Mouse (Mus musculus) limb, embryonic 10.5 days (tissue): ENCODE results near the gene Prkn. TPM values are rescaled to one million over a fixed set of nuclear protein-coding genes. Genes with fewer than 3 reads are reported as not detected.
A peak's percentile ranks its signal among the peaks of the same experiment; 100 is the strongest.

ENCODE experiments used
- DNase-seq: peaks from one replicate; pipeline ENCODE4 v3.0.0-alpha.2; 2017; ENCODE audit warnings: low spot score
- H3K27ac ChIP-seq: fragments of 300-500 bp; sonication (generic); 2 replicates; pipeline ENCODE4 v1.5.1; 2016; ENCODE audit warnings: mild to moderate bottlenecking
- H3K27me3 ChIP-seq: fragments of 300-500 bp; sonication (generic); 2 replicates; pipeline ENCODE4 v1.6.1; 2016; ENCODE audit warnings: low read depth, mild to moderate bottlenecking; ENCODE audit not compliant: poor library complexity, severe bottlenecking
- H3K36me3 ChIP-seq: fragments of 300-500 bp; sonication (generic); 2 replicates; pipeline ENCODE4 v1.6.1; 2016; ENCODE audit warnings: mild to moderate bottlenecking, moderate library complexity
- H3K4me1 ChIP-seq: fragments of 300-500 bp; sonication (generic); 2 replicates; pipeline ENCODE4 v1.6.1; 2016
- H3K4me3 ChIP-seq: fragments of 300-500 bp; sonication (generic); 2 replicates; pipeline ENCODE4 v1.5.1; 2016; ENCODE audit warnings: mild to moderate bottlenecking, moderate library complexity
- H3K9me3 ChIP-seq: fragments of 300-500 bp; sonication (generic); replicated peaks from 2 replicates; pipeline ENCODE4 v1.6.1; 2016; ENCODE audit warnings: mild to moderate bottlenecking
- WGBS: fragments of 180-500 bp; shearing (Covaris S2); methylation state at CpG from one replicate; pipeline ENCODE4 v1.1.7; 2016; 5-methylcytosine and 5-hydroxymethylcytosine counted together
- polyA plus RNA-seq: library from polyadenylated mRNA; unstranded; fragments of >200 nt; fragmentation: Nextera tagmentation; extraction: Ambion mirVana; gene quantifications from 2 replicates; pipeline ENCODE4 v1.2.1, GENCODE M21; 2016

Gene Prkn
- 0.49 and 0.85 TPM in 2 replicates for polyA plus RNA-seq

- H3K27me3 ChIP-seq = no peaks in the 10 kb centered on the region
- peak within 1 kb of the TSS; percentile 79 for H3K4me3 ChIP-seq
- DNase-seq = peak; percentile 98
- no peaks in the 10 kb centered on the region for H3K36me3 ChIP-seq
- peaks cover 6% of the 10 kb centered on the region for H3K4me1 ChIP-seq
- H3K27ac ChIP-seq = peak within 1 kb of the TSS; percentile 83
- 1% methylated on average over 58 of the region's 58 CpGs for WGBS
- H3K9me3 ChIP-seq = no peaks in the 10 kb centered on the region
Observed at GRCm38 (mm10) chr17:10840148-10840707, at the start of gene Prkn, which contains the start of gene Pacrg. Prkn (plus strand) TSS chr17:10840384. Pacrg (minus strand) TSS chr17:10840311.

GRCm38 (mm10) chr17:10791661-10792060 is 48.5 kb upstream of the Prkn start:
- DNase-seq = no peak
- WGBS = 78% methylated on average over 3 of the region's 3 CpGs
- no peaks in the 10 kb centered on the region for H3K36me3 ChIP-seq
- H3K4me3 ChIP-seq = no peak overlapping the region
- no peaks in the 10 kb centered on the region for H3K9me3 ChIP-seq
- H3K27me3 ChIP-seq = no peaks in the 10 kb centered on the region
- H3K4me1 ChIP-seq = 0 out of 2 replicates have a peak, but pooled peaks cover 2% of the 10 kb centered on the region
- H3K27ac ChIP-seq = no peak overlapping the region

GRCm38 (mm10) chr17:10806692-10807091 is 33.5 kb upstream of the Prkn start:
- no peak overlapping the region for H3K4me3 ChIP-seq
- 88% methylated on average over 4 of the region's 4 CpGs for WGBS
- no peak overlapping the region for H3K27ac ChIP-seq
- no peaks in the 10 kb centered on the region for H3K4me1 ChIP-seq
- H3K36me3 ChIP-seq = no peaks in the 10 kb centered on the region
- DNase-seq = no peak
- no peaks in the 10 kb centered on the region for H3K27me3 ChIP-seq
- H3K9me3 ChIP-seq = no peaks in the 10 kb centered on the region

GRCm38 (mm10) chr17:10807261-10807998 is 32.8 kb upstream of the Prkn start:
- no peak overlapping the region for H3K4me3 ChIP-seq
- no peaks in the 10 kb centered on the region for H3K9me3 ChIP-seq
- H3K27me3 ChIP-seq = no peaks in the 10 kb centered on the region
- WGBS = 88% methylated on average over 13 of the region's 13 CpGs
- H3K36me3 ChIP-seq = no peaks in the 10 kb centered on the region
- H3K4me1 ChIP-seq = no peaks in the 10 kb centered on the region
- DNase-seq = no peak
- no peak overlapping the region for H3K27ac ChIP-seq

- WGBS = 87% methylated on average over 2 of the region's 2 CpGs
- Histone ChIP-seq H3K9me3 (no peaks in the 10 kb centered on the region), H3K36me3 (no peaks in the 10 kb centered on the region), H3K27ac (no peak overlapping the region), H3K27me3 (no peaks in the 10 kb centered on the region), H3K4me1 (no peaks in the 10 kb centered on the region), H3K4me3 (no peak overlapping the region)
- DNase-seq = no peak
Observed at GRCm38 (mm10) chr17:10808571-10808970, 31.6 kb upstream of the Prkn start.

GRCm38 (mm10) chr17:10818971-10819370 is 21.2 kb upstream of the Prkn start:
- H3K9me3 ChIP-seq = no peaks in the 10 kb centered on the region
- H3K27me3 ChIP-seq = no peaks in the 10 kb centered on the region
- H3K4me1 ChIP-seq = no peaks in the 10 kb centered on the region
- H3K36me3 ChIP-seq = no peaks in the 10 kb centered on the region
- no peak for DNase-seq
- WGBS = 88% methylated on average over 4 of the region's 4 CpGs
- no peak overlapping the region for H3K4me3 ChIP-seq
- no peak overlapping the region for H3K27ac ChIP-seq

GRCm38 (mm10) chr17:10840731-10841201 is 582 bp downstream of the Prkn start:
- no peaks in the 10 kb centered on the region for H3K27me3 ChIP-seq
- WGBS = 2% methylated on average over 20 of the region's 20 CpGs
- H3K4me1 ChIP-seq = peaks cover 6% of the 10 kb centered on the region
- H3K4me3 ChIP-seq = peak overlapping the region; percentile 79
- peak overlapping the region; percentile 83 for H3K27ac ChIP-seq
- DNase-seq = peak; percentile 49
- H3K9me3 ChIP-seq = no peaks in the 10 kb centered on the region
- H3K36me3 ChIP-seq = no peaks in the 10 kb centered on the region

- Histone ChIP-seq H3K36me3 (no peaks in the 10 kb centered on the region), H3K27me3 (no peaks in the 10 kb centered on the region), H3K4me1 (no peaks in the 10 kb centered on the region), H3K9me3 (no peaks in the 10 kb centered on the region), H3K27ac (no peak overlapping the region), H3K4me3 (no peak overlapping the region)
- 94% methylated on average over 3 of the region's 3 CpGs for WGBS
- DNase-seq = no peak
Observed at GRCm38 (mm10) chr17:10854207-10854606, 14.0 kb downstream of the Prkn start.

GRCm38 (mm10) chr17:10874208-10875187 is 34.3 kb downstream of the Prkn start:
- Histone ChIP-seq H3K4me1 (no peaks in the 10 kb centered on the region), H3K27ac (no peak overlapping the region), H3K9me3 (no peaks in the 10 kb centered on the region), H3K4me3 (no peak overlapping the region), H3K27me3 (no peaks in the 10 kb centered on the region), H3K36me3 (no peaks in the 10 kb centered on the region)
- no peak for DNase-seq
- WGBS = 91% methylated on average over 7 of the region's 7 CpGs

GRCm38 (mm10) chr17:10878986-10879385 is 38.8 kb downstream of the Prkn start:
- Histone ChIP-seq H3K27ac (no peak overlapping the region), H3K4me3 (no peak overlapping the region), H3K27me3 (no peaks in the 10 kb centered on the region), H3K36me3 (no peaks in the 10 kb centered on the region), H3K4me1 (no peaks in the 10 kb centered on the region), H3K9me3 (no peaks in the 10 kb centered on the region)
- DNase-seq = no peak
- 89% methylated on average over 5 of the region's 5 CpGs for WGBS

- no peaks in the 10 kb centered on the region for H3K4me1 ChIP-seq
- no peak overlapping the region for H3K4me3 ChIP-seq
- 85% methylated on average over 1 of the region's 1 CpGs for WGBS
- H3K27me3 ChIP-seq = no peaks in the 10 kb centered on the region
- no peaks in the 10 kb centered on the region for H3K36me3 ChIP-seq
- H3K9me3 ChIP-seq = no peaks in the 10 kb centered on the region
- H3K27ac ChIP-seq = no peak overlapping the region
- DNase-seq = no peak
Observed at GRCm38 (mm10) chr17:10882260-10882659, 42.1 kb downstream of the Prkn start.

- DNase-seq = no peak
- H3K36me3 ChIP-seq = no peaks in the 10 kb centered on the region
- H3K9me3 ChIP-seq = no peaks in the 10 kb centered on the region
- H3K27ac ChIP-seq = no peak overlapping the region
- peaks cover 4% of the 10 kb centered on the region; the same call in 1 of the 2 replicates for H3K4me1 ChIP-seq
- no peaks in the 10 kb centered on the region for H3K27me3 ChIP-seq
- WGBS = 54% methylated on average over 4 of the region's 4 CpGs
- H3K4me3 ChIP-seq = no peak overlapping the region
Observed at GRCm38 (mm10) chr17:10887924-10888323, 47.7 kb downstream of the Prkn start.
